Comparison of ENCODE assay signal across 16 mouse cellular contexts in genomic region chr7:46128196-46128595, GRCm38 (mm10). TPM values are rescaled to one million over a fixed set of nuclear protein-coding genes. Genes with fewer than 3 reads are reported as not detected.
A peak's percentile ranks its signal among the peaks of the same experiment; 100 is the strongest.
DNase-seq lines count a peak whose midpoint lies in the region; ATAC-seq lines count a peak whose summit lies in the region.
"Had no signal": no experiment of that assay in that cellular context is flagged by ENCODE, and none has a peak within 500 bp of the region (broad histone marks: within the 10 kb centered on the region; RNA-seq: fewer than 3 reads in every experiment).

No protein-coding gene starts in this region.

- H3K4me1 ChIP-seq in forebrain, embryonic 11.5 days (replicated peaks; ENCODE audit: control insufficient read depth, insufficient read depth, low read length), result peaks cover 2% of the 10 kb centered on the region; the same call in 1 of the 2 replicates
- peaks cover 28% of the 10 kb centered on the region for H3K4me1 ChIP-seq in forebrain, embryonic 10.5 days
- H3K4me1 ChIP-seq in forebrain, embryonic 15.5 days, result peaks cover 40% of the 10 kb centered on the region
- peaks cover 48% of the 10 kb centered on the region for H3K4me1 ChIP-seq in limb, embryonic 10.5 days

- intact Hi-C loops in left cerebral cortex, postnatal 36 days (cut with DNase I), result no loop called here
- intact Hi-C loops in gastrocnemius, postnatal 36 days (cut with DNase I), result no loop called here

- no peaks in the 10 kb centered on the region for H3K27me3 ChIP-seq in forebrain, embryonic 11.5 days (ENCODE audit: control insufficient read depth, insufficient read depth, low read length)
- peaks cover 18% of the 10 kb centered on the region for H3K27me3 ChIP-seq in forebrain, embryonic 10.5 days (ENCODE audit: poor library complexity, severe bottlenecking)
- no peaks in the 10 kb centered on the region for H3K27me3 ChIP-seq in forebrain, embryonic 15.5 days
- peaks cover 17% of the 10 kb centered on the region; the same call in 1 of the 2 replicates for H3K27me3 ChIP-seq in limb, embryonic 10.5 days (ENCODE audit: low read depth, poor library complexity, severe bottlenecking)

- no peak overlapping the region for H3K9ac ChIP-seq in forebrain, embryonic 11.5 days (ENCODE audit: low read length)
- no peak overlapping the region for H3K9ac ChIP-seq in forebrain, embryonic 15.5 days (replicated peaks)
- H3K9ac ChIP-seq: liver, postnatal 0 days had no signal

- H3K36me3 ChIP-seq in forebrain, embryonic 11.5 days (ENCODE audit: control insufficient read depth, insufficient read depth, low read length), result no peaks in the 10 kb centered on the region
- H3K36me3 ChIP-seq in forebrain, embryonic 10.5 days (replicated peaks), result no peaks in the 10 kb centered on the region
- H3K36me3 ChIP-seq in forebrain, embryonic 15.5 days, result no peaks in the 10 kb centered on the region
- H3K36me3 ChIP-seq in limb, embryonic 10.5 days, result no peaks in the 10 kb centered on the region
- H3K36me3 ChIP-seq: G1E had no signal

- no peak overlapping the region for H3K27ac ChIP-seq in forebrain, embryonic 11.5 days (ENCODE audit: low read depth, low read length)
- H3K27ac ChIP-seq in forebrain, embryonic 10.5 days, result no peak overlapping the region
- no peak overlapping the region for H3K27ac ChIP-seq in forebrain, embryonic 15.5 days (replicated peaks)
- 0 out of 2 replicates have a peak overlapping the region, but pooled peaks have one; percentile 32 for H3K27ac ChIP-seq in limb, embryonic 10.5 days

- no peak overlapping the region for H3K4me2 ChIP-seq in forebrain, embryonic 11.5 days (ENCODE audit: low read depth, low read length, severe bottlenecking)
- H3K4me2 ChIP-seq in forebrain, embryonic 15.5 days (replicated peaks), result no peak overlapping the region
- H3K4me2 ChIP-seq: heart, embryonic 11.5 days had no signal

- no peak for DNase-seq in forebrain, embryonic 11.5 days (ENCODE audit: low spot score)
- DNase-seq in forebrain, embryonic 10.5 days (ENCODE audit: extremely low spot score, low spot score), result no peak
- DNase-seq in NIH3T3 (ENCODE audit: low read depth), result peak; percentile 52
- no peak for DNase-seq in limb, embryonic 10.5 days (ENCODE audit: low spot score)
- no peak for DNase-seq in left cerebral cortex, postnatal 36 days (ENCODE audit: low spot score in 2 of 2)
- no peak for DNase-seq in gastrocnemius, postnatal 36 days
- DNase-seq: B cell, adult 2 months; liver, postnatal 0 days; right cerebral cortex, postnatal 4 days had no signal

- H3K4me3 ChIP-seq in forebrain, embryonic 11.5 days (ENCODE audit: low read depth, low read length), result no peak overlapping the region
- H3K4me3 ChIP-seq in forebrain, embryonic 10.5 days, result no peak overlapping the region
- no peak overlapping the region for H3K4me3 ChIP-seq in forebrain, embryonic 15.5 days
- no peak overlapping the region for H3K4me3 ChIP-seq in limb, embryonic 10.5 days

- ATAC-seq in forebrain, embryonic 11.5 days (replicated peaks; ENCODE audit: low FRiP score), result 0 out of 2 replicates have a peak, but pooled peaks have one; percentile 27
- ATAC-seq in forebrain, embryonic 15.5 days (replicated peaks), result 0 out of 2 replicates have a peak, but pooled peaks have one; percentile 21
- no peak for ATAC-seq in frontal cortex, adult (ENCODE audit: low TSS enrichment)
- ATAC-seq: activated CD4-positive, CD25-positive, alpha-beta regulatory T cell, adult 4 months; liver, postnatal 0 days had no signal

- H3K9me3 ChIP-seq in forebrain, embryonic 11.5 days (ENCODE audit: control insufficient read depth, low read length), result no peaks in the 10 kb centered on the region
- no peaks in the 10 kb centered on the region for H3K9me3 ChIP-seq in forebrain, embryonic 10.5 days
- H3K9me3 ChIP-seq in forebrain, embryonic 15.5 days, result no peaks in the 10 kb centered on the region
- H3K9me3 ChIP-seq in limb, embryonic 10.5 days (replicated peaks), result no peaks in the 10 kb centered on the region
- H3K9me3 ChIP-seq: G1E had no signal

- WGBS in forebrain, embryonic 11.5 days, result 71% methylated on average over 7 of the region's 7 CpGs
- WGBS in forebrain, embryonic 10.5 days, result 75% methylated on average over 7 of the region's 7 CpGs
- WGBS in forebrain, embryonic 15.5 days, result 35% methylated on average over 7 of the region's 7 CpGs
- WGBS in limb, embryonic 10.5 days, result 35% methylated on average over 7 of the region's 7 CpGs

RNA-seq across cellular contexts. Expression of gene Kcnj11, which starts 27.6 kb away (rescaled TPM):
- 0.20 and 0.48 TPM in 2 replicates for polyA plus RNA-seq in forebrain, embryonic 11.5 days (2014; fragmentation: Nextera tagmentation; extraction: Ambion mirVana)
- 0.12 and 0.54 TPM in 2 replicates for polyA plus RNA-seq in forebrain, embryonic 10.5 days (2016; fragmentation: Nextera tagmentation; extraction: Ambion mirVana)
- 4.8 and 5.2 TPM in 2 replicates for polyA plus RNA-seq in forebrain, embryonic 15.5 days (2015; fragmentation: Nextera tagmentation; extraction: Ambion mirVana)
- 0.06 and 0.13 TPM in 2 replicates for polyA plus RNA-seq in limb, embryonic 10.5 days (2016; fragmentation: Nextera tagmentation; extraction: Ambion mirVana)
- 10 to 100 TPM; 41.3 to 44.6 TPM for total RNA-seq in left cerebral cortex, postnatal 36 days (2021)
- total RNA-seq in gastrocnemius, postnatal 36 days (2021), result 10 to 100 TPM; 93.5 to 99.5 TPM
- total RNA-seq: G1E; megakaryocyte progenitor cell, adult 5-6 weeks had no signal
- polyA plus RNA-seq: activated CD4-positive, CD25-positive, alpha-beta regulatory T cell, adult 4 months; G1E; limb, embryonic 11.5 days; liver, postnatal 0 days had no signal

RNA-seq across cellular contexts. Expression of gene Abcc8, which starts 51.6 kb away (rescaled TPM):
- polyA plus RNA-seq in forebrain, embryonic 11.5 days (2014; fragmentation: Nextera tagmentation; extraction: Ambion mirVana), result 0.55 and 0.79 TPM in 2 replicates
- polyA plus RNA-seq in forebrain, embryonic 10.5 days (2016; fragmentation: Nextera tagmentation; extraction: Ambion mirVana), result 1.5 TPM in 2 replicates
- 30.1 and 31.8 TPM in 2 replicates for polyA plus RNA-seq in forebrain, embryonic 15.5 days (2015; fragmentation: Nextera tagmentation; extraction: Ambion mirVana)
- 0.40 and 0.74 TPM in 2 replicates for polyA plus RNA-seq in limb, embryonic 10.5 days (2016; fragmentation: Nextera tagmentation; extraction: Ambion mirVana)
- 10 to 100 TPM; 36.5 to 37.3 TPM for total RNA-seq in left cerebral cortex, postnatal 36 days (2021)
- total RNA-seq in gastrocnemius, postnatal 36 days (2021), result 1 to 10 TPM; 3.2 to 6.2 TPM
- total RNA-seq: megakaryocyte progenitor cell, adult 5-6 weeks had no signal
- polyA plus RNA-seq: activated CD4-positive, CD25-positive, alpha-beta regulatory T cell, adult 4 months; G1E had no signal

Comparison
In these comparisons a context has a peak if more than half of its experiments do, and no peak if none do; other contexts are left out.
1. RNA of gene Abcc8, which starts 51.6 kb away (polyA plus RNA-seq): 30.1 to 31.8 TPM in forebrain, embryonic 15.5 days; 1.5 TPM in forebrain, embryonic 10.5 days, 0.55 to 0.79 TPM in forebrain, embryonic 11.5 days and 0.40 to 0.74 TPM in limb, embryonic 10.5 days; every median in the first group is over 10 times any median in the second.